Mouse (Mus musculus): ENCODE results near the gene Cntnap1. TPM values are rescaled to one million over a fixed set of nuclear protein-coding genes. Genes with fewer than 3 reads are reported as not detected.
A peak's percentile ranks its signal among the peaks of the same experiment; 100 is the strongest.

The Cntnap1 gene
- total RNA-seq, 2 experiments from 2014 or later = 154 to 162 TPM

DNA sequence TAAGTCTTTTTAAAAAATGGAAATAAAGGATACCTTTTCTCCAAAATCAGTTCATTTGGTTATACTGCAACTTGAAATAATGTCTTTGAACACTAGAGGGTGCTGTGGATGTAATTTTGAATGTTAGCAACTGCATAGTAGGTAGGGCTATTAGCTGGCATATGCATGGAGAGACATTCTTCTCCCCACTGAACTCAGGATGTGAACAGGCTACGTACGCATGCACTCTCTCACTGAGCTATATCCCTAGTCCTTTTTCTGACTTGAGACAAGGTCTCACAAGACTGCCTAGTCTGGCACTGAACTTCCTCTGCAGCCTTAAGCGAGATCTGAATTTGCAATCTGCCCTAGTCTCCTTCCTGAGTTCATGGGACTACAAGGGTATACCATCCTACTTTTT, 41.6 kb downstream of the Cntnap1 start:
- peak in 1 of 2 experiments; percentile 82 for DNase-seq (ENCODE audit: low spot score in 2 of 2)

DNA sequence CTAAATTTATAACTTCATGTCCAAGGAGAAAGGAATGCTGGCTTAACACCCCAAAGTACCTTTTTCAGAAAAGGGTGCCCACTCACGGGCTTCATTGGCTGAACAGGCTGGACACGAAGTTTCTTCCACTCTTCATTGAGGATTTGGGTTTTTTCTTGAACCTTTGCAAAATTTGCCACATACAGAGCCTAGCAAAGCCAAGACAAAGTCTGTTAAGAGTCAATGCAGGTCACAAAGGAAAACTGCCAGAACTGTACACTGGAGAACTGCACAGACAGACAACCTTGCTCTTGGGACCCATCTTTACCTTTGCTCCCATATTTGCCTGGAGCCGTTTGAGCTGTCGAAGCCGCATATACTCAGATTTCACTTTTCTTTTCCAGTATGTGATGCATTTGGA, 46.6 kb downstream of the Cntnap1 start:
- no peak for DNase-seq (ENCODE audit: low spot score in 2 of 2)

DNA sequence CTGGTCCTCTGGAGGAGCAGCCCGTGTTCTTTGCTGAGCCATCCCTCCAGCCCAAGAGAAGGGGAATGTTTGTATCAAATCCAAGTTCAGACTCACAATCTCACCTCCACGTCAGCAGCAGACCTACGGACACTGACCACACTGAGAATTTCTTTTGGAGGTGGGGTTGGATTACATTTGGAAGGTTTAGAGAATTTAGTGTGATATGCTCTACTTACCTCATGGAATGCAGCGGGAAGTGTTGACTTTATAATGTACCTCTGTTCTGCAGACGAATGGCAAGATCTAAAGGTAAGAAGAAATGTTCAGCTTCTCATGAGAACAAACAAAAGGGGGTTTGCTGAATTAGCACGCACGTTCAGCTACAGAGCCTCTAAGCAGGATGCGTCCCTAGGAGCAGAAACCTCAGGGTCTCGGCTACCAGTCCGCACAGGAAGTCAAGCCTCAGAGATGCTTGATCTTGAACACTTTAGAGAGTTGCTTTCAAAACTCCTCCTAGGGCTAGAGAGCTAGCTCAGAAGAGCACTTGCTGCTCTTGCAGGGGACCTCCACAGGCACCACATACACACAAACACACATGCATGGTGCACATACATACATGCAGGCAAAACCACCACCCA, 48.2 kb downstream of the Cntnap1 start:
- no peak for DNase-seq (ENCODE audit: low spot score in 2 of 2)

DNA sequence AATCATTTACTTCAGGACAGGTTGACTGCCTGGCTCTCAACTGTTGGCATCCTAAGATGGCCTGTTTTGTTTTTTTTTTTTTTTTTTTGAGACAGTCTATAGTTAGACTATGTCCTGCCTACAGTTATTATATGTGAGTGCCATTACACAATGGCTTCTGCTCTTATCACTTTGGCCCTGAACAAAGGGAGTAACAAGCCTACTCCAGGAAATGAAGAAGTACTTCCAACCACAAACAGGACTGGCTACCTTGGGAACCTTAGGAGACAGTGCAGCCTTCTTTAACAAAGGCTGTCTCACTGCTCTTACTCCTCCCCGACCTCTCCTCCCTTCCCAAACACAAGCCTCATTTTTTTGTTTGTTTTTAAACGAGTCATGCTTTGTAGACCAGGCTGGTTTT, 50.5 kb downstream of the Cntnap1 start:
- no peak for DNase-seq (ENCODE audit: low spot score in 2 of 2)

DNA sequence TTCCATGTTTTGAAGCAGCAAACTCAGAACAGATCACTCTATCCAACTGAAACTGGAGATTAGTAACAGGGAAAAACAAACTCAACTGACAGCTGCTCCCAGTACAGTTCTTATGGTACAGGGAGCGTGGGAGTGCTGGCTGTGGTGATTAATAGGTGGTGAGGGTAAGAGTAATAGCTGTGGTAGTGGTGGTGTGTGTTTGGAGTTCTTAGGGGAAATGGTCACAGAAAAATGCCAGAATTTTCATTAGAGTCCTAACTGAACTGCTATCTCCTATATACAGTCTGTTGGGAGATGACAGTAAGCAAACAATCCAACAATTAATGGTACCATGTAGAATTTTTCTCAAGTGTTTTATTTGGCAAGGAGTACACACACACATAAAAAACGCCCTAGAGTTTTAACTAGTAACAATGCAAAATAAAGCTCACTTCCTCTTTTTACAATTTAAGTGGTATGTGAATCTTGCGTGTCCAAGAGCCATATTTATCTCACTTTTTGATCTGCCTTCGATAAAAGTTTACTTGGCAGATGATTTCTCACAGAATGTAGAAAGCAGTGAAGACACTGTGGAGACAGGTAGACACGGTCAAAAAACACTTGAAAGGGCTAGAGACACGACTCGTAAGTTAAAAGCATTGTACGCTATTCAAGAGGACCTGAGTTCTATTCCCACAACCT, 51.1 kb downstream of the Cntnap1 start:
- peak; percentile 47 to 70 for DNase-seq (ENCODE audit: low spot score in 2 of 2)

- DNase-seq (ENCODE audit: low spot score in 2 of 2) = no peak
These were observed 54.0 kb downstream of the Cntnap1 start for GRCm38 (mm10) chr11:101224337-101224736.

DNA sequence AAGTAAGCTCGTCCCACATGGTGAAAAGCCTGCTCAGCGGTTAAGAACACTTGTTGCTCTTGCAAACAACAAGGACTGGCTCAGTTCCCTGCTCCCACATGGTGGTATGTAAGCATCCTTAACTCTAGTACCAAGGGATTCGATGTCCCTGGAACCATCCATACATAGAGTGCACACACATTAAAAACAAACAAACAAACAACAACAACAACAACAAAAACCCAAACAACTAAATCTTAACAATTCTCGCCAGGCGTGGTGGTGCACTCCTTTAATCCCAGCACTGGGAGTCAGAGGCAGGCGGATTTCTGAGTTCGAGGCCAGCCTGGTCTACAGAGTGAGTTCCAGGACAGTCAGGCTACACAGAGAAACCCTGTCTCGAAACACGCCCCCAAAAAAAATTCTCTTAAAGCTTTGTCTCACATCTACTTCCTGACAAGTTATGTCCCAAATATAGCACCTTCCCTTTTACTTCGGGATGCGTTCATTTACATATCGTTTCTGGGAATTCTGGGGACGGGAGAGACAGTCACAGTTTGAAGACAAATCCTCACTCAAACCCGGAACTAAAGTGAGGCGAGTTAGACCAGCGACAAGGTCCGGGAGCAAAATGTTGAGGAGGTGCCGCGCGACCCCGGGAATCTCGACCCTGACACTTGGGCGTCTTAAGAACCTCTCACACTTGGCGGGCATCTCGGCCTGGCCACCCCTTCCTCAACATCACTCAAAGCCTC, 55.2 kb downstream of the Cntnap1 start:
- no peak for DNase-seq (ENCODE audit: low spot score in 2 of 2)

- peak; percentile 85 to 92 for DNase-seq (ENCODE audit: low spot score in 2 of 2)
These were observed 55.9 kb downstream of the Cntnap1 start, which contains the start of gene Ezh1 for GRCm38 (mm10) chr11:101226065-101226701. Ezh1 (minus strand) TSS chr11:101226463.

GRCm38 (mm10) chr11:101229361-101229900, 59.1 kb downstream of the Cntnap1 start:
- DNase-seq (ENCODE audit: low spot score in 2 of 2) = no peak

DNA sequence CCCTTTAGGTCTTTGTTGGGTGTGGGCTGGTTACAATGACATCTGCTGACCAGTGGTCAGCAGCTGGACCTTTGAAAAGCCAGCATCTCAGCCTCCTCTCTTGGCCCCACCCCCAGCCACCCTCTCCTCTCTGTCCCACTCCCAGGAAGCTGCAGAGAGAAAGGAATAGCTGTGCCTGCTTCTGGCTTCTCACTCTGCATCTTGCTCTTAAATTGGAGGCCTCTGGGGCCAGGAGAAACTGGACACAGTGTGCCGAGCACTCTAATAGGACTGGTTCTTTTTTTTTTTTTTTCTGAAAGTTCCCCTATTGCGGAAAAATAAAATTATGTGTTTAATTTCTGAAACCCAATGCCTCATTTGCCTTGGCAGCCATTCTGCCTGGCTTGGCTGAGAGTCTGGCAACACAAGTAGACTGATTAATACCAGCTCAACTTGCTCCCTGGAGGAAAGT, 59.8 kb downstream of the Cntnap1 start:
- DNase-seq (ENCODE audit: low spot score in 2 of 2) = peak; percentile 30 to 56

DNA sequence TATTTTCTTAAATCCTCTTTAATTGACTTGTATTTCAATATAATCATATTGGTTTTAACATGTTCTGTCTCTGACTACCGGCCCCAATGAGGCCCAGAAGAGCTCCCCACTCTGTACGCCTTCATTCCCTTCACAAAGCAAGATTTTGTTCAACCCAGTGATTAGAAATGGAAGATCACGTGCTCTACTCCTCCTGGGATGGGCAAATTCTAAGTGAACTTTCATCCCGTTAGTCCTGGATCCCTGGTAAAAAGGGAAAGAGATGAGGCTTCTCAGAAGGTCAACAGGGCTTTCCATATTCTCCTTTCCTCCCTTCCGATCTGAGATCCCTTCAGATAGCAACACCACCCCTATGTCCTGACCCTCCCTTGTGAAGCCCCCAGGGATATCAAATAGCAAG, 60.2 kb downstream of the Cntnap1 start:
- DNase-seq (ENCODE audit: low spot score in 2 of 2) = no peak

DNA sequence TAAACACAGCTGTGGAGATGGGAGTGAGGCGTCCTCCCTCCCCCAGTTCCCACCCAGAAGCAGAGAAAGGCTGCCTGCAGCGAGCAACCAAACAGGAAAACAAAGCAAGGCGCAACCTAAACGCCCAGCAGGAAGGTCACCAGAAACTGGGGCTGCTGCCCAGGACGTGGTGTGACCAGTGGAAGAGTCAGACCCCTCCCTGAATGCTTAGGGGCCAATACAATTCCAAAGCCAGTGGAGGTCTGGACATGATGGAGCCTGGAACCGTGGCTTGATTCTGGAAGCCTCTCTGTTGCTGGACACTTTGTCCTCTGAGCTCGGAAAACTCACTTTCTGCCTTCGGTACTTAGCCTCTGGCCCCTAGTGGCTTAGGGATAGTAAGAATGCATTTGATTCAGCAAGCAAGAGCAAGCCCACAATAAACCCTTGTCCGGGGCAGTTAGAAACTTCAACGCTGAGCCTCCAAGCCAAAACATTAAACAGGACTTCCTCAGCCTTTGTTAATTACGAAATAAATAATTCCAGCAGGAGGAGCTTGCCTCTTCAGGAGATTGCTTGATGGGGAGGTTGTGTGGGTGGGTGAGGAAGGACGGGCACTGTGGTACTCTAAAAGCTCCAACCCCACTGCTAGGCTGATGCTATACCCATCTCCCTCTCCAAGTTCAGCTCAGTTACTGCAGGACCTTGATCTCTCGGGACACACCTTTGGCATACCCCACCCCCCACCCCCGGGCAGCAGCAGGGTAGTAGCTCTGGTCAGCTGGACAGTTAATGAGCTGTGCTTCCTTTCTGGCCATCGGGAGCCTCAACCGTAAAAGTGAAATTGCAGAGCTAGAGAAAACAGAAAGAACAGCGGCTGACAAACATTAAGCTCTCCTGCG, 60.9 kb downstream of the Cntnap1 start:
- peak; percentile 9 to 44 for DNase-seq (ENCODE audit: low spot score in 2 of 2)

DNA sequence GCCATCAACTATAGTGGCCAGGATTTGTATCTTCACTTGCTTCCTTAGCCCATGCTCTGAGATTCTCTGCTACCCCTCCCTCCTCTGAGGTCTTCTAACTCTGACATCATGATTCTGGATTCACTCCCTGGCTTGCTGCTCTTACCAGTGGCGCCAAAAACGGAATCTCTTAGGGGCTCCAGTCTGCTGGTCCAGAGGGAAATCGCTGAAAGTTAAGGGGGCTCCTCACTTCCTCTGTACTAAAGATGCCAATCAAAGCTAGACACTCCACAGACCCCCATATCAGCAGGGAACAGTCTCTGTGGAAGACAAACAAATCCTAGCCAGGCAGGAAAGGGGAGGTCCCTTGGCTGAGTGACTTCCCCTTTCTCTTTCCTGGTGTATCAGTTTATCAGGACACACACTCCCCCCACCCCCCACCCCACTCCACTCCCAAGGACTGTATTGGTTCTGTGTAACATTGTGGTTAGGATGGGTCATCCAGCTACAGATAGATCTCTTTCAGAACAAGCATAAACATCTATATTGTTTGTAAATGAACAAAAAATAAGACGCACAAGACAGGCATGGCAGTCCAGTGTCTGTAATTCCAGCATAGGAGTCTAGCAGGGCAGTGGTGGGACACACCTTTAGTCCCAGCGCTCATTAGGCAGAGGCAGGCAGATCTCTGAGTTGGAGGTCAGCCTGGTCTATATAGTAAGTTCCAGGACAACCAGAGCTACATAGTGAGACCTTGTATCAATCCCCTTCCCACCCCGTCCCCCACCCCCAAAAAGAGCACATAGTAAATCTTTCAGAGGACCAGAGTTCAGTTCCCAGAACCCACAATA, 61.9 kb downstream of the Cntnap1 start:
- DNase-seq (ENCODE audit: low spot score in 2 of 2) = no peak

- no peak for DNase-seq (ENCODE audit: low spot score in 2 of 2)
These were observed 62.9 kb downstream of the Cntnap1 start for GRCm38 (mm10) chr11:101233240-101233639.

DNA sequence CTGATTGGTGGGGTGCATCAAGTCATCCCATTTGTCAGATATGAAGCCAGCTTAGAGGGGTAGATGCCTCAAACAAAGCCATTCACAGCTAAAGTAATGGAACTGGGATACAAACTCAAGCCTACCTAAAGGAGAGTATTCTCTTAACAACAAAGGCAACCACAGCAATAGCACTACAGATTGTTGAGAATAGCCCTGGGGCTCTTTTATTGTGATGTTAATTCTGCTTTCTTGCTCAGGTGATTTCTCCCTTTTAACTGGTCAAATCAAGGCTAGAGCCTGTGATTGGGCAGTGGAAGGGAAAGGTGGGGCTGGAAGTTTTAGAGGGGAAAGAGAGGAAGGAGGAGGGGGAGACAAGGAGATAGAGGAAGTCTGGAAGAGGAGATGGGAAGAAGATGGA, 63.8 kb downstream of the Cntnap1 start:
- no peak for DNase-seq (ENCODE audit: low spot score in 2 of 2)

DNA sequence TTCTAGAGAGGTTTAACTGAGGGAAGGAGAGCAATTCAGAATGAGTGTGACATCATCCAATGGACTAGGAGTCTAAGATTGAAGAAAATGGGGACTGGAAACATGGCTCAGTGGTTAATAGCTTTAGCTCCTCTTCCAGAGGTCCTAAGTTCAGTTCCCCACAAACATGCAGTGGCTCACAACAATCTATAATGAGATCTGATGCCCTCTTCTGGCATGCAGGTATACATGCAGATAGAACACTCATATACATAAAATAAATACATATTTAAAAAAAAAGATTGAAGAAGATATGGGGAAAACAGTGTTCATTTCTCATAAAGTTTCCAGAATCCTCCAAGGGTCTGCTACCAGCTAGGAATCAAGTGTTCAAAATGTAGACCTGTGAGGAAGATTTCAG, 65.1 kb downstream of the Cntnap1 start:
- no peak for DNase-seq (ENCODE audit: low spot score in 2 of 2)

- no peak for DNase-seq (ENCODE audit: low spot score in 2 of 2)
These were observed 66.5 kb downstream of the Cntnap1 start for GRCm38 (mm10) chr11:101236782-101237181.

DNA sequence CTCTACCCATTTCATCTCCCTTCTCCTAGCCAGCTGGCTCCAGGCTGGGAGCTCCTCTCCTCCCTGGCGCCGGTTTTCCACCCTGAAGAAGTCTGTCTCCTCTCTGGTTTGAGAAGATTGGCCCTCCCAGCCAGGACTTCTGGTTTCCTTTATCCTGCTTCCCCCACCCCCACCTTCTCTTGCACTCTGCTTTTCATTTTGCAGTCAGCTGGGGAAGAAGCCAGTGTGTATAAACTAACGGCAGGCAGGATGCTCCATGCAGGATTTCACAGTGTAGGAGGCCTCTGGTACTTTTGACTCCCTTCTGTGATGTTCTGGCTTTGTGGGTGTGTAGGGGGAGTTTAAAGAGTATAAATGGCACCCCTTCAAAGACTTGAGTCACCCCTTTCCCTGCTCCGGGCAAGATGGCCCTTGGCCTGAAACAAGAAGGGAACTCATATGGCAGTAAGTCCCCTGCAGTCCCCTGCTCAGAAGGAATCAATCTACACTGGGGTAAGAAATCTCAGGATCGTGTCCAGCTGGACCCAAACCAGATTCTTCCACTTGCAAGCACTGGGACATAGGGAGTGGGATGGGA, 67.8 kb downstream of the Cntnap1 start:
- DNase-seq (ENCODE audit: low spot score in 2 of 2) = peak; percentile 39 to 74
